Mouse (Mus musculus): ENCODE measurements around the gene Prkar2b.

GRCm38 (mm10) chr12:32007646-32008045 lies 53.5 kb downstream of the Prkar2b start:
- TF ChIP-seq E2F4 (IDR thresholded peaks at IDR 0.05; ENCODE audit: insufficient read depth) (no peak), MAX (IDR thresholded peaks at IDR 0.05; ENCODE audit: low read depth) (no peak), USF1 (IDR thresholded peaks at IDR 0.05; ENCODE audit: low read depth) (no peak), POLR2A (IDR thresholded peaks at IDR 0.05; ENCODE audit: insufficient read length, low read depth) (no peak), TCF12 (IDR thresholded peaks at IDR 0.05; ENCODE audit: insufficient read depth, poor library complexity, severe bottlenecking) (no peak), MYOG (IDR thresholded peaks at IDR 0.05; ENCODE audit: control insufficient read depth in 1 of 3, insufficient read depth in 1 of 3, insufficient read length in 2 of 3, low read depth in 2 of 3) (no peak), MYOD1 (IDR thresholded peaks at IDR 0.05; ENCODE audit: control insufficient read depth in 1 of 3, insufficient read length in 2 of 3, low read depth in 2 of 3) (no peak), TCF3 (IDR thresholded peaks at IDR 0.05; ENCODE audit: insufficient read length, low read depth) (no peak), CEBPB (IDR thresholded peaks at IDR 0.05; ENCODE audit: insufficient read depth, poor library complexity, severe bottlenecking) (no peak), SRF (IDR thresholded peaks at IDR 0.05; ENCODE audit: control insufficient read depth, insufficient read length, low read depth) (no peak)
